Mouse (Mus musculus) spleen, postnatal 4 days (tissue): Measurements from ENCODE around the gene Cacnb3.
A peak's percentile ranks its signal among the peaks of the same experiment; 100 is the strongest.
"Not testable (repeated sequence)": the region's sequence is repeated elsewhere in the genome, so short reads cannot be mapped to it uniquely, and the experiment has no call there.

Source experiments
- DNase-seq, 2 experiments: peaks; one replicate each; pipeline ENCODE4 v3.0.0; 2022; ENCODE audit warnings: low spot score in 2 of 2

Gene Cacnb3

GRCm38 (mm10) chr15:98630540-98630939 lies at the start of gene Cacnb3:
Gene Cacnb3, plus strand, starts transcription at chr15:98630840.
- no peak for DNase-seq

- DNase-seq, result no peak
Observed at GRCm38 (mm10) chr15:98582410-98582809, 48.2 kb upstream of the Cacnb3 start.

- DNase-seq, result no peak
Observed at GRCm38 (mm10) chr15:98582996-98583395, 47.6 kb upstream of the Cacnb3 start.

GRCm38 (mm10) chr15:98585421-98585820 lies 45.2 kb upstream of the Cacnb3 start:
- no peak for DNase-seq

- not testable (repeated sequence) for DNase-seq
Observed at GRCm38 (mm10) chr15:98586141-98586540, 44.5 kb upstream of the Cacnb3 start.

- DNase-seq, result no peak
Observed at GRCm38 (mm10) chr15:98587751-98588150, 42.9 kb upstream of the Cacnb3 start.

- no peak for DNase-seq
Observed at GRCm38 (mm10) chr15:98589640-98590336, 40.9 kb upstream of the Cacnb3 start.

- no peak for DNase-seq
Observed at GRCm38 (mm10) chr15:98591396-98591795, 39.2 kb upstream of the Cacnb3 start.

- peak in 1 of 2 experiments; percentile 56 for DNase-seq
Observed at GRCm38 (mm10) chr15:98594193-98594592, 36.4 kb upstream of the Cacnb3 start.

- no peak for DNase-seq
Observed at GRCm38 (mm10) chr15:98595049-98595448, 35.6 kb upstream of the Cacnb3 start.

GRCm38 (mm10) chr15:98596609-98597008 lies 34.0 kb upstream of the Cacnb3 start:
- DNase-seq, result no peak

- no peak for DNase-seq
Observed at GRCm38 (mm10) chr15:98600036-98600709, 30.5 kb upstream of the Cacnb3 start.

- no peak for DNase-seq
Observed at GRCm38 (mm10) chr15:98601832-98602190, 28.8 kb upstream of the Cacnb3 start.

- peak in 1 of 2 experiments; percentile 69 for DNase-seq
Observed at GRCm38 (mm10) chr15:98602191-98602881, 28.3 kb upstream of the Cacnb3 start.

GRCm38 (mm10) chr15:98602921-98603458 lies 27.6 kb upstream of the Cacnb3 start:
- peak; percentile 48 to 70 for DNase-seq

GRCm38 (mm10) chr15:98604041-98604575 lies 26.5 kb upstream of the Cacnb3 start:
- no peak for DNase-seq

- peak; percentile 43 to 70 for DNase-seq
Observed at GRCm38 (mm10) chr15:98606051-98606536, 24.5 kb upstream of the Cacnb3 start.

GRCm38 (mm10) chr15:98606739-98607138 lies 23.9 kb upstream of the Cacnb3 start:
- no peak for DNase-seq

- DNase-seq, result no peak
Observed at GRCm38 (mm10) chr15:98607557-98607956, 23.1 kb upstream of the Cacnb3 start.

GRCm38 (mm10) chr15:98608058-98608783 lies 22.4 kb upstream of the Cacnb3 start:
- peak in 1 of 2 experiments; percentile 63 for DNase-seq

GRCm38 (mm10) chr15:98608784-98609250 lies 21.8 kb upstream of the Cacnb3 start:
- DNase-seq, result peak in 1 of 2 experiments; percentile 69
